Mouse (Mus musculus) cerebellum, postnatal 10 days (tissue): Measurements from ENCODE around the gene 1700012B07Rik.

Experiments
- DNase-seq, 2 experiments: peaks; one replicate each; pipeline ENCODE4 v3.0.0; 2021; ENCODE audit warnings: mixed read lengths in 2 of 2

1700012B07Rik gene

DNA sequence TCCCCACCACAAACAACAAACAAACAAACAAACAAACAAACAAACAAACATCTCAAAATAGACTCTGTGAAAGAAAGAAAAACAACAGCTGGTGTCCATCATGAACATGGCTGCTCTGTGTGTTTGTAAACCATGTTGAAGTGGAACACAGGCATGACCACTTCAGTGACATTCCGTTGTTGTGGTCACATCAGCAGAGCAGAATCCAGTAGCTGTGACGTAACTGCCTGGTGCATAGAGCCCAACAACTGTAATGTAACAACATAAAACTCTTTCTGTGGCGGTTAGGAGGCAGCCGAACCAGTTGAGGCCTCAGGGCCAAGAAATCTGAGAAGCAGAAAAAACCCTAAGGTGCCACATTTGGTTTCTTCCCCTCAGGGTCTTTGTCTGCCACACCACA lies 17.8 kb upstream of the 1700012B07Rik start:
- no peak for DNase-seq

DNA sequence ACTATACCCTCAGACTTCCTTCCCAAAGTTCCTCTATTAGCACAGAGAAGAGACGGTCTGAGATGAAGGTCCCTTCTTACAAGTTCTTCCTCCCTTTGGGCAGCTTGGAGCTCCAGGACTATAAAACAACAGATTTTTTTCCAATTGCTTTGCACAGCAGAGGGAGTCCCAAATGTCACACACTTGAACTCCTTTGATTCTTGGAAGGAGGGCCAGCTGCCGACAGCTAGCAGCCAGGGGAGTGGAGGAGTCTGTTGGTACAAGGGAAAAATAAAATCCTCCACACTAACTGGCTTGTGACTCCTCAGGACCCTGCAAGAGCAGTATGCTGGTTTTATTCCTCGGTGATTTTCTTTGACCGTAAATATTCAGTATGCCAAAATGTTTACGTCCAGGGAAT lies 16.6 kb upstream of the 1700012B07Rik start:
- no peak for DNase-seq

- no peak for DNase-seq
Measured at GRCm38 (mm10) chr11:109830368-109830767, 2.5 kb upstream of the 1700012B07Rik start.

- no peak for DNase-seq
Measured at GRCm38 (mm10) chr11:109822280-109822679, 5.6 kb downstream of the 1700012B07Rik start.

GRCm38 (mm10) chr11:109817405-109817804 lies 10.4 kb downstream of the 1700012B07Rik start:
- DNase-seq = no peak

DNA sequence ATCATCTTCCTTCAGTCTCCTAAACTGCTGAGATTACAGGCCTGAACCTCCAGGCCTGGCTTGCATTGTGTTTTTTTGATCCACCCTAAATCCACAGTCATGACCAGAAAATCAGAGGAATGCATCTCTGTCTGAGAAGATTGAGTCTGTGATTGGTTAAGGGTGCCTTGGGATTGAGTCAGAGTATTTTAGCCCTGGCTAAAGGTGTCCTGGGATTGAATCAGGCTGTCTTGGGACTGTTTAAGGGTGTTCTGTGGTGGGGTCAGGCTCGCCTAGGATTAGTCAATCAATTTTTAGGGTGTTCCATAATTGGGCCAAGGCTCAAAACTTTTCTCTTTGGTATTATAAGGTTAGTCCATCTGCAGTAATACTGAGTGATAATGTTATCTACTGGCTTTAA lies 10.9 kb downstream of the 1700012B07Rik start:
- no peak for DNase-seq

GRCm38 (mm10) chr11:109811721-109812120 lies 16.1 kb downstream of the 1700012B07Rik start:
- peak; percentile 59 to 65 for DNase-seq

- peak; percentile 35 to 41 for DNase-seq
Measured at GRCm38 (mm10) chr11:109809175-109809855, 18.5 kb downstream of the 1700012B07Rik start.

DNA sequence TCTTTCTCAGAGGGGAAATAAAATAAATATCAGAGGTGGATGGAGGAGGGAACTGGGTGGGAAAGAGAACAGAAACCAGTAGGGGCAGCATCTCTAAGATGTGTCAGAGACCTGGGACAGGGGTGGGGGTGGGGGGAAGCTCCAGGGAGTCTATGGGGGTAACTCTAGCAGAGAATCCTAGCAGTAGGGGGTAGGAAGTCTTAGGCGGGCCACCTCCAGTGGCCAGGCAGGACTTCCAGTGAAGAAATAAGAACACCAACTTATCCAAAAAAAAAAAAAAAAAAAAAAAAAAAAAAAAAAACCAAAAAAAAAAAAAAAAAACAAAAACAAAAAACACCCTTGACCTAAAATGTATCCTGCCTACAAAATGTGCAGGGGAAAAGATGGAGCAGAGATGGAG lies 26.3 kb downstream of the 1700012B07Rik start:
- DNase-seq = no peak

GRCm38 (mm10) chr11:109797531-109797930 lies 30.3 kb downstream of the 1700012B07Rik start:
- no peak for DNase-seq

DNA sequence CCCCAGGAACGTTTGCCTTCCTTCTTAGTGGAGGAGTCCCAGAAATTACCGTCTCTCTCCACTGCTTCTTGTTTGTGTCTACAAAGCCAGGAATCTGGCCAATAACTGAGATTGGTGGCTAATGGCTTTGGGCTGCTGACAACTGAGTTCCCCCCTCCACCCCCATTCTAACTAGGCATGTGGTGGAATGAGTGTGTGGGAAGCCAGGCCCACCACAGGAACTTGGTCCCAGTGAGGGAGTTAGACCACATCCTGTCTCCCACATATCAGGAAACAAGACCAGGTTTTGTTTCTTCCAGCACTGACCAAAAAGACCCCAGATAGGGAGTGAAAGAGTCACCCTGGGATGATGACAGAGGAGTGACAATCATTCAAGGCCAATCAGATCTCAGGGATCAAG lies 32.3 kb downstream of the 1700012B07Rik start:
- DNase-seq = no peak

DNA sequence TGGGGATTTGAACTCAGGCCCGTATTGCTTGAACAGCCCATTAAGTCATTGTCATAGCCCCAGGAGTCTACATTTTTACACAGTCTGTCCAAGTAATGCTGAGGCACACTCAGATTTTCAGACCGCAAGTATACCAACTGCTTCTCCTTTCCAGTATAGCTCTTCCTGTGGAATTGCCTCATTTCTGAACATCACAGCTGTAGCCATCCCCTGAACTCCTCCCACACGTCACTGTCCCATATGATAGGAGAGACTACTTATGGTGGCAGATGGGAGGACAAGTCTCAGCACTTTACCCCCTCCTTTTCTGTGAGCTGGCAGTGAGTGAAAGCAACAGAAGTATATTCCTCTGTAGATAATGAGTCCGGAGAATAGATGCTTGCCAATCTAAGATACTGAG lies 34.3 kb downstream of the 1700012B07Rik start:
- DNase-seq = no peak

DNA sequence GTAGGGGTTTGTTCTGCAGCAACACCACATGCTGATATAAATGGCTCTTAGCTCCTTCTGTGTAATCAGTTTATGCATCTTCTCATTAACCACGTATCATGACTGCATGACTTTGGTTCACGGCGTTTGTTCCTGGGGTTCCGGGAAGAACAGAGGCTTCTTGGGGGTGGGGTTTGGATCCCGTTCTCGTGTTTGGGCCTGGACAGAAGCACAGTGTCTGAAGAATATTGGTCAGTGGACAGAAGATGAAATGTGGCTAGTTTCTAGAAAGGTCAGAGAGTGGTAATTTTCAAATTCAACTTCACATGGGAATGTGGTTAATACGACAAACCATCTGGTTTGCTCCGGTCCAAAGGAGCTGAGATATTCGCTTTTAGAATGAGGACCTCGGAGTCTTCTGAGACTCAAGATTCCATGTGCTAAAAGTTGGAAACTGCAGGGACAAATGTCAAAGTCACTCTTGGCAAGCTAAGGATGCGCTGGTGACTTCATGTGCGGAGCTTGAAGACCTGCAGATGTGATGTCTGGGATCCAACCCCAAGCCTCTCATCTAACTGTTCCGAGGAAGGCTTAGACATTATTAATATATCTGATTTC lies 35.3 kb downstream of the 1700012B07Rik start:
- DNase-seq = no peak

- no peak for DNase-seq
Measured at GRCm38 (mm10) chr11:109791965-109792364, 35.9 kb downstream of the 1700012B07Rik start.

DNA sequence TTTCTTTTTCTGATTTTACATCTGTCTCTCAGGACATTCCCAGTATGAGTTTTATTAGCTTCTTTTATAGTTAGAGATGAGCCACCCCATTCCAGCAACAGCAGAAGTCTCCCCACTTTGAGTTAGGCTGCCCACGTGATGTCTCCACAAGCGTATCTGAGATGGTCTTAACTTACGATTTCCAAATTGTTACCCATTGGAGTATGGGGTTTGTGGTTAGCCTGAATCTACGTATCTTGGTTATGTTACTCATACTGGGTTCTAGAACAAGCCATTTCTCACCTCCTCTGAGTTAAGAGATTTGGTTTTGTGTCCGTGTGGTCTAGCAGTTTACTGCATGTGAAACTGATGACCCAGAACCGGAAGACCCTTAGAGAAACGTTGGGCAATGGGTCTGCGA lies 37.6 kb downstream of the 1700012B07Rik start:
- DNase-seq = no peak

DNA sequence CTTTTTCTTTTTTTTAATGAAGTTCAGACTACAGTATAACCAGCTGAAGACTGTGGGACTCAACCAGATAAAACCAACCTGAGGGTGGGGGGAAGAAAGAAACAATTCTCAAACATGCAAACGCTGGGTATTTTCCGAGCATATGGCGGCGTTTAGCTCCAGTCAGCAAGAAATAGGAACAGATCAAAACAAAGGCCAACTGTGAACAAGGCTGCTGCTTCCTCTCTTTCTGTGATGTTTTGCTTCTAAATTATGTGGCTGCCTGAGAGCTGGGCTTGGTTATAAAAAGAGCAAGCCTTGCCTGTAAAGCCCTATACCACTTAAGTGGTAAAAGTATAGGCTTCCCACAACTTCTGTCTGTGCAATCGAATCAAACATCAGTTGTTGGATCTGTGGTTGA lies 42.5 kb downstream of the 1700012B07Rik start:
- no peak for DNase-seq

DNA sequence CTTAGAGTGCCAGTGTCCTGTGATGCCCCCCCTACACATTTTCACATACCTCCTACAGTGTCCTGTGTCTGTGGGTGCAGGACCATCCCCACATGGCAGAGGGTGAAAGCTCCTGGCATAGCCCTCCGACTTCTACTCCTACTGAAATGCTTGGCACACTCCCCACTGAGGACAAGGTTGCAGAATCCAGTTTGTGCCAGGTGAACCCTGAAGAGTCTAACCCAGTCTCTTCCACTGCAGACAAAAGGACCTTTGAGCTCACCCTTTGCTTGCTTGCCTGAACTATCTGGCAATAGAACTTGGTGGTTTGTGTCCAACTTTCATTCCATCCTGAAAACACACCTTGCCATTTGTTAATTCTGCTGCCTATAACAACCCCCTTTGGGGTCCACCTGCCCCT lies 56.5 kb downstream of the 1700012B07Rik start:
- DNase-seq = no peak

- no peak for DNase-seq
Measured at GRCm38 (mm10) chr11:109770185-109770584, 57.7 kb downstream of the 1700012B07Rik start.

DNA sequence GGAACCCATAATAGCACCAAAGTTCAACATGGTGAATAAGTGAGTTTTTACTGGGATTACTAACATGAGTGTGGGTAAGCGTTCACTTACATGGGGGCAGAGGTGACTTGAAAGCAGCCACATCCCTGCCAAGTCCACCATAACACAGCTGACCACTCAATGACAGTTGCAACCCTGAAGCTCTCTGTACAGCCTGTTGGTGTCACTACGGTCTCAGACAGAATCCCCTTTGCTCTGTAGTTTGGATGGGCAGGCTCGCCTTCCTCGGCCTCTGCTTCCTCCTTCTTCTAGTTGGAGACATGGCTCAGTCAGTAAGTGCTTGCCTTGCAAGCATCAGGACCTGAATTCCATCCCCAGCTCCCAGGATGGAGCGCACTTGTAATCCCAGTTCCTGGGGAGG lies 58.8 kb downstream of the 1700012B07Rik start:
- no peak for DNase-seq

GRCm38 (mm10) chr11:109760063-109760462 lies 67.8 kb downstream of the 1700012B07Rik start:
- DNase-seq = no peak

DNA sequence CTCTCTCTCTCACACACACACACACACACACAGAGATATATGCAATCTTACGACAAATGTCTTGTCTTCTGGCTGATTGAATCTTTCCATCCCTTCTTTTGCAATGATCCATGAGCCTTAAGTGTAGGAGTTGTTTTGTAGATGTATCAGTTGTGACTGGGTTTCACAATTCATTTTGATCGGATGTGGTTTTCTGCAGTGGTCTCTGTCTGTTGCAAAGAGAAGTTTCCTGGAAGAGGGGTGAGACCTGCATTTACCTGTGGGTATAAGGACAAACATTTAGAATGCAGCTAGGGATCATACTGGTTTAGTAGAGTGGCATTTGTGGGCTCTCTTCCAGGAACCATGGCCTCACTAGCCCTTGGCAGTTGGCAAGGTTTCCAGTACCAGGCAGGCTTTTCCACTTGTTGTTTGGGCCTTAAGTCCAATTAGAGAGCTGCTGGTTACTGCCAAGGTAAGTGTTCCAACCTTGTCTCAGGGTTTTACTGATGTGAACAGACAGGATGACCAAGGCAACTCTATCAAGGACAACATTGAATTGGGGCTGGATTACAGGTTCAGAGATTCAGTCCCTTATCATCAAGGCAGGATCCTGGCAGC lies 69.1 kb downstream of the 1700012B07Rik start:
- peak; percentile 36 to 45 for DNase-seq

- DNase-seq = peak; percentile 9 to 28
Measured at GRCm38 (mm10) chr11:109754105-109754602, 73.7 kb downstream of the 1700012B07Rik start.

DNA sequence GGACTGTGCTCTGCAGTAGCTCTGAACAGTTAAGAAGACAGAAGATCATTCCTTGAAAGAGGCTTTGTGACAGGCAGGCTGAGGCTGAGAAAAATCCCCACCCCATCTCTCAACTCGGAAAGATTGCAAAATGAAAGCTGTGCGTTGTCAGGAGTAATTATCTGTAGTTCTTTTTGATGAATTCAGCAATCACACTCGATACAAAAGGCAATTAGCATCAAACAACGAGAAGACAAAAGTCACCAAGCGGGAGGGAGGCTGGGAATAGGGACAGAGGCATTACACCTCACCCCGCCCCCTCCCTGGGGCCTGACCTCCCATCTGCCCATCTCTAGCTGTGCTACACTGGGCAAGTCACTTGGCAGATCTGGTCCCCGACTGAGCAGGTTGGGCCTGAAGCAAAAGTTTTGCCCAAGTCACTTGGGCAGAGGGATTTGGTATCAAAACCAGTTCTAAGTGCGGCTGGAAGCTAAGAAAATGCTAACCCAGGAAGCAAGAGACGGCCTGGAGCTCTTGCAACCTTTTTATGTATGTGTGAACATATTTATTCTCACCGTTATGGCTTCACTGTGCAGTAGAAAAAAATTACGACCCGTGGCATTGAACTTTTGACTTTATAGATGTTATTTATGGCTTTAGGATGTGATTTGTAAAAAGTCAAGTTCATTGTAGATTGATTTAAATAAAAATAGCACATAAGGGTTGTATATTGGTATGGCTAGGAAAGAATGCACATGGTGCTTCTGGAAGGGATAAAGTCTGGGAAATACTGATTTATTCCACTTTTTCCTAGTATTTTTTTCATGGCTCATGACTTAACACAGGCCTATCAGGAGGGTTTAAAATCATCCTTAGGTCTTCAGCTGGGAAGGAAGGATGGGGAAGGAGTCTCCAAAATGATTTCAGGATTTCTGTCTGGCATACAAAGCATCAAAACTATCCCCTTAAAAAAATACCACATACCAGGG lies 75.9 kb downstream of the 1700012B07Rik start:
- peak in 1 of 2 experiments; percentile 27 for DNase-seq
